Mouse (Mus musculus) kidney, adult 2 months (tissue): ENCODE results near the gene Mms19. TPM values are rescaled to one million over a fixed set of nuclear protein-coding genes. Genes with fewer than 3 reads are reported as not detected.

Experiments used
- DNase-seq: peaks from one replicate; pipeline ENCODE4 v3.0.0; 2021
- H3K27ac ChIP-seq: fragments of 200-500 bp; 2 replicates; pipeline ENCODE4 v1.5.1; 2012; ENCODE audit warnings: low read depth, low read length, control low read depth, inconsistent platforms; ENCODE audit not compliant: insufficient read depth
- H3K27me3 ChIP-seq: fragments of 200-500 bp; replicated peaks from 2 replicates; pipeline ENCODE4 v1.6.1; 2012; ENCODE audit warnings: mild to moderate bottlenecking, moderate library complexity, low read length, inconsistent platforms; ENCODE audit not compliant: control insufficient read depth, insufficient read depth
- H3K36me3 ChIP-seq: fragments of 200-500 bp; 2 replicates; pipeline ENCODE4 v1.6.1; 2012; ENCODE audit warnings: mild to moderate bottlenecking, moderate library complexity, low read length, inconsistent platforms; ENCODE audit not compliant: control insufficient read depth, insufficient read depth
- H3K4me1 ChIP-seq: fragments of 200-500 bp; 2 replicates; pipeline ENCODE4 v1.6.1; 2011; ENCODE audit warnings: low read length; ENCODE audit not compliant: control insufficient read depth, insufficient read depth
- H3K4me3 ChIP-seq: fragments of 200-500 bp; 2 replicates; pipeline ENCODE4 v1.5.1; 2011; ENCODE audit warnings: mild to moderate bottlenecking, low read depth, low read length, control low read depth; ENCODE audit not compliant: insufficient read depth
- CTCF ChIP-seq: fragments of 200-500 bp; conservative IDR thresholded peaks from 2 replicates; pipeline ENCODE4 v1.5.1; 2011; ENCODE audit warnings: low read depth, mild to moderate bottlenecking, control low read depth, low read length, moderate library complexity, mixed read lengths; ENCODE audit not compliant: insufficient read depth, insufficient read length
- POLR2A ChIP-seq: fragments of 200-500 bp; IDR thresholded peaks from one replicate; pipeline ENCODE4 v1.6.1; 2011; ENCODE audit warnings: low read depth, low read length, control low read depth
- WGBS: fragments of 180-500 bp; shearing (Covaris S2); methylation state at CpG from one replicate; pipeline ENCODE4 v1.1.7; 2018; 5-methylcytosine and 5-hydroxymethylcytosine counted together
- polyA plus RNA-seq: library from polyadenylated mRNA; depleted of rRNA; stranded (reverse); fragments of >200 nt; gene quantifications from 2 replicates; pipeline ENCODE4 v1.2.3, GENCODE M21; 2012

Gene Mms19
- polyA plus RNA-seq, 1 experiment, result 56.1 TPM

DNA sequence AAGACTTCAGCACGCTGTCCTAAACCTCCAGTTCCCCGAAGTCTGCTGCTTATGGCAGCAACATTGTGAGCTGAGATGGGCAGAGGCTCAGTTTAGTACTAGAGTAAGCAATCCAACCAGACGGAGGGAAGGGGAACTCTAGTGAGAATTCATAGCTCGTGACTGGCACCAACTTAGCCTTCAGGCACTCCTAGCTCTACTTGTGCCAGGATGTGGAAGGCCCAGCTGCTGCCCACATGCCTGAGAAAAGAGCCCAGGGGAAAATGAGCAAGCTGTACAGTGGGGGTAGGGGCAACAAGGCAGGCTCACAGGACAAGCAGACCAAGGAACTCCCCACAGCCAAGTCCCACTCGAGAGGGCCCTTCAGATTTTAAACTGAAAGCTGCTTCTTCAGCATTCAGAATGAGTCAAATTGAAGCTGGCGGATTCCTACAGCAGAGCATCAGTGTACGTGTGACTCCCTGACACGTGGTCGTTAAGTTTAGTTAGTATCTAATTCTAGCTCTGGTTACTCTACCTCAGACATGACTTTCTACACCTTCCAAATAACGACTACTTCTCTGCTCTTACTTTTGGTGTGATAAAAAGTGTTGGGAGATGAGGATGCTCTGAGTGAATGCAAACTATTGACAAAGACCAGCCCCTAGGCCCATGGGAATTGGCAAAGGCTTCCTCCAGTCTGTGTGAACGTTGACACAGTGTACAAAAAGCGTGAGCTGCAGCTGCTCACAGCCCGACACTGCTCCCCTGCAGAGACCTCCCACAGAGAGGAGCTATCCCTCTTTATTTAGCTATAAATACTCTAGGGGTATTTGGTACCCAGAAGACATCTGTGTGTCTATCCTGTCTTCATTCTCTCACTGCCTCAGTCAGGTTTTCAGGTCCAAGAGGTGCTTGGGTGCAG lies 6.8 kb downstream of the Mms19 start:
- 49% methylated on average over 13 of the region's 13 CpGs for WGBS
- H3K4me3 ChIP-seq, result no peak overlapping the region
- TF ChIP-seq POLR2A, result no peak
- TF ChIP-seq CTCF, result no peak
- peak; percentile 43 for DNase-seq
- H3K27ac ChIP-seq, result peak overlapping the region; percentile 56
- no peaks in the 10 kb centered on the region for H3K27me3 ChIP-seq
- H3K36me3 ChIP-seq, result no peaks in the 10 kb centered on the region
- H3K4me1 ChIP-seq, result peaks cover 5% of the 10 kb centered on the region; the same call in 1 of the 2 replicates

GRCm38 (mm10) chr19:41969618-41970017 lies 11.3 kb downstream of the Mms19 start:
- Histone ChIP-seq H3K27ac (no peak overlapping the region), H3K4me3 (no peak overlapping the region), H3K4me1 (peaks cover 8% of the 10 kb centered on the region; the same call in 1 of the 2 replicates), H3K27me3 (no peaks in the 10 kb centered on the region), H3K36me3 (0 out of 2 replicates have a peak, but pooled peaks cover 4% of the 10 kb centered on the region)
- TF ChIP-seq POLR2A (no peak), CTCF (no peak)
- no peak for DNase-seq
- 85% methylated on average over 7 of the region's 7 CpGs for WGBS

DNA sequence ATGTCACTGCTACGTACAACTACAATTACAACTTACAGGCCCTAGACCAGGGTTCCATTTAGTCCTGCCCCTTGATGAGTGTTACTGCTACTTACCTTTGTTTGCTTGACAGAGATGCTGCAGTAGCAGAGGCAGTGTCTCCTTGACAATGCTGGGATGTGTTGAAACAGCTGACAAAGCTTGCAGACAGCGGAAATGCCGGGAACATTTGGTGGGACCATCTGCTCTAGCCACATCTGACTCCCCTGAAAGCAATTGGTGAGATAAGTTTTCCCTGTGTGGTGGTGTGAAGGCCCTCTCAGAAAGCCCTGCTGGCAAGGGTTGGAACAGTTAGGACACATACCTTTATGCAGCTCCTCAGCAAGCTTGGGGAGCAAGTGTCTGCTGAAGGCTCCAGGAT lies 27.4 kb downstream of the Mms19 start:
- WGBS, result 84% methylated on average over 3 of the region's 3 CpGs
- TF ChIP-seq POLR2A, result no peak
- no peak for TF ChIP-seq CTCF
- Histone ChIP-seq H3K4me3 (no peak overlapping the region), H3K4me1 (no peaks in the 10 kb centered on the region), H3K27ac (no peak overlapping the region), H3K27me3 (no peaks in the 10 kb centered on the region), H3K36me3 (peaks cover 11% of the 10 kb centered on the region)
- no peak for DNase-seq

DNA sequence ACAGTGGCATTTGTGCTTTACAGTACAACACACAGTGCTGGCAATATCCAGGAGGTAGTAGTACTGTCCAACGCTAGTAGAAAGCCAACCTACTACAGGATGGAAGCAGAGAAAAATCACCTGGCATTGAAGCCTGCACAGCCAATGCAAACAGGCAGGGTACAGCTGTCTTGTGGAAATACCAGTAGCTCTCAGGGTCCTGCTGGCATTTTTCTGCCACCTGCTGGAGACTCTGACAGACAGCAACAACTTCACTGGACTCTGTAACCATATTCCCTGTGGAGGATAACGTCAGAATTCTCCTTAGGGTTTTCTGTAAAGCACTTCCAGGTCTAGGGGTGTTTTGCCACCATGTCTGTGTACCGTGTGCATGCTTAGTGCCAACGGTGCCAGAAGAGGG lies 28.7 kb downstream of the Mms19 start:
- peak; percentile 30 for DNase-seq
- TF ChIP-seq POLR2A (no peak), CTCF (no peak; the same call in 1 of the 2 replicates)
- Histone ChIP-seq H3K27me3 (no peaks in the 10 kb centered on the region), H3K36me3 (peaks cover 11% of the 10 kb centered on the region), H3K4me1 (no peaks in the 10 kb centered on the region), H3K27ac (no peak overlapping the region), H3K4me3 (no peak overlapping the region)
- 64% methylated on average over 4 of the region's 4 CpGs for WGBS

GRCm38 (mm10) chr19:41943841-41944240 lies 37.1 kb downstream of the Mms19 start:
- WGBS, result 85% methylated on average over 7 of the region's 7 CpGs
- Histone ChIP-seq H3K36me3 (peaks cover 7% of the 10 kb centered on the region), H3K27ac (no peak overlapping the region), H3K4me3 (no peak overlapping the region), H3K27me3 (no peaks in the 10 kb centered on the region), H3K4me1 (no peaks in the 10 kb centered on the region)
- no peak for DNase-seq
- no peak for TF ChIP-seq CTCF
- TF ChIP-seq POLR2A, result no peak

- TF ChIP-seq POLR2A, result no peak
- TF ChIP-seq CTCF, result no peak
- H3K27ac ChIP-seq, result no peak overlapping the region
- H3K36me3 ChIP-seq, result no peaks in the 10 kb centered on the region; the same call in 1 of the 2 replicates
- peaks cover 4% of the 10 kb centered on the region; the same call in 1 of the 2 replicates for H3K4me1 ChIP-seq
- H3K4me3 ChIP-seq, result no peak overlapping the region
- DNase-seq, result no peak
- whole genome bisulfite sequencing, result 85% methylated on average over 5 of the region's 5 CpGs
- no peaks in the 10 kb centered on the region for H3K27me3 ChIP-seq
Observed at GRCm38 (mm10) chr19:41938539-41938938, 42.4 kb downstream of the Mms19 start.

- H3K27me3 ChIP-seq, result no peaks in the 10 kb centered on the region
- TF ChIP-seq CTCF (no peak), POLR2A (no peak)
- no peaks in the 10 kb centered on the region; the same call in 1 of the 2 replicates for H3K36me3 ChIP-seq
- no peak overlapping the region for H3K4me3 ChIP-seq
- H3K4me1 ChIP-seq, result peaks cover 7% of the 10 kb centered on the region; the same call in 1 of the 2 replicates
- WGBS, result 74% methylated on average over 1 of the region's 1 CpGs
- DNase-seq, result no peak
- H3K27ac ChIP-seq, result no peak overlapping the region
Observed at GRCm38 (mm10) chr19:41935921-41936320, 45.0 kb downstream of the Mms19 start.
